In the genomic region with DNA sequence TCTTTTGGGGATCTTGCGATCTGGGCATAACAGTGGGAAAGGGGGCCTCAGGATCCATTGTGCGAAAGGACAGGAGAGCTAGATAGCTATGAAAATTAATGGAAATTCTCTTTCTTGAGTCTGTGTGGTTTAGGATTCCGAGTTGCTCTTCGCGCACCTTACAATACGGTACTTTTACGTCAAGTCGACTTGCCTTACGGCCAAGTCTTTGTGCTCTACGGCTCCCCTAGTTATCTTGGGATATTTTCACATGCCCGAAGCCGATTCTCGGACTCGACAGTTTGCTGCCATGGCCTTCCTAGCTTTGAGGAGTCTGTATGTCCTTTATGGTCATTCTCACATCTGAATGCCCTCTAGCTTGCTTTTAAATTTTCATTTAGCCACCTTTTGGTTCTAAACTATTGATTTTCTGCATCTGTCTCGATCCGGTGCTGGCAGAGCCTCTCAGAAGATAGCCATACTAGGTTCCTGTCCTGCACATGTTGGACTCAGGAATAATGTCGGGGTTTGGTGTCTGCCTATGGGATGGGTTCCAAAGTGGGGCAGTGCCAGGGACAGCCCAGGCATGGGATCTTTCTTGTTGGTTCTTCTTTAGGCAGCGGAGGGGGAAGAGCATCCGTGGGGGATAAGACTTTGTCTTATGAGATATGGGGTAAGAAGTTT, we compare ENCODE assay signal across 7 mouse cellular contexts.
DNase-seq lines count a peak whose midpoint lies in the region; ATAC-seq lines count a peak whose summit lies in the region.

No protein-coding gene starts in this region.

- H3K9me3 ChIP-seq in hindbrain, embryonic 12.5 days (replicated peaks): no peaks in the 10 kb centered on the region

- H3K9ac ChIP-seq in hindbrain, embryonic 12.5 days: no peak overlapping the region

- H3K27me3 ChIP-seq in hindbrain, embryonic 12.5 days: no peaks in the 10 kb centered on the region

- WGBS in hindbrain, embryonic 12.5 days: 49% methylated on average over 19 of the region's 19 CpGs

- no peaks in the 10 kb centered on the region for H3K36me3 ChIP-seq in hindbrain, embryonic 12.5 days

- peak; percentile 65 for ATAC-seq in activated CD4-positive, CD25-positive, alpha-beta regulatory T cell, adult 4 months
- ATAC-seq in hindbrain, embryonic 12.5 days (ENCODE audit: low FRiP score): peak; percentile 48; the same call in 1 of the 2 replicates

- H3K4me3 ChIP-seq in hindbrain, embryonic 12.5 days: peak overlapping the region; percentile 30

- H3K4me2 ChIP-seq in hindbrain, embryonic 12.5 days (replicated peaks): peak overlapping the region; percentile 34

- peak; percentile 35 for DNase-seq in cerebellum, adult 8-10 months
- peak; percentile 40 for DNase-seq in forelimb bud, embryonic 11.5 days (ENCODE audit: low read depth, low spot score)
- DNase-seq in left cerebral cortex, adult 11 months (ENCODE audit: low spot score): peak; percentile 53
- peak; percentile 63 for DNase-seq in lung, postnatal 36 days
- peak; percentile 77 for DNase-seq in right cerebral cortex, adult 18-20 months

- no peaks in the 10 kb centered on the region for H3K4me1 ChIP-seq in hindbrain, embryonic 12.5 days

- H3K27ac ChIP-seq in hindbrain, embryonic 12.5 days: no peak overlapping the region
